Mouse (Mus musculus) liver, embryonic 12.5 days (tissue): ENCODE results near the gene Mnt. TPM values are rescaled to one million over a fixed set of nuclear protein-coding genes. Genes with fewer than 3 reads are reported as not detected.

Source experiments
- ATAC-seq: fragments of 200-750 bp; cut with Nextera tagmentation; 2 replicates; pipeline ENCODE4 v1.8.0; 2017; ENCODE audit warnings: moderate number of reproducible peaks, mild to moderate bottlenecking, moderate library complexity
- H3K27ac ChIP-seq: fragments of 300-500 bp; sonication (generic); 2 replicates; pipeline ENCODE4 v1.5.1; 2016; ENCODE audit warnings: mild to moderate bottlenecking
- H3K27me3 ChIP-seq: fragments of 300-500 bp; sonication (generic); replicated peaks from 2 replicates; pipeline ENCODE4 v1.6.1; 2016; ENCODE audit warnings: mild to moderate bottlenecking, moderate library complexity
- H3K36me3 ChIP-seq: fragments of 300-500 bp; sonication (generic); 2 replicates; pipeline ENCODE4 v1.6.1; 2016; ENCODE audit warnings: mild to moderate bottlenecking, moderate library complexity
- H3K4me1 ChIP-seq: fragments of 300-500 bp; sonication (generic); 2 replicates; pipeline ENCODE4 v1.6.1; 2016
- H3K4me2 ChIP-seq: fragments of 300-500 bp; sonication (generic); 2 replicates; pipeline ENCODE4 v1.6.1; 2016; ENCODE audit warnings: mild to moderate bottlenecking, moderate library complexity
- H3K4me3 ChIP-seq: fragments of 300-500 bp; sonication (generic); 2 replicates; pipeline ENCODE4 v1.5.1; 2016; ENCODE audit warnings: mild to moderate bottlenecking, moderate library complexity
- H3K9ac ChIP-seq: fragments of 300-500 bp; sonication (generic); 2 replicates; pipeline ENCODE4 v1.6.1; 2016; ENCODE audit warnings: mild to moderate bottlenecking, moderate library complexity
- H3K9me3 ChIP-seq: fragments of 300-500 bp; sonication (generic); replicated peaks from 2 replicates; pipeline ENCODE4 v1.6.1; 2016; ENCODE audit warnings: mild to moderate bottlenecking, moderate library complexity
- WGBS: fragments of 180-500 bp; shearing (Covaris S2); methylation state at CpG from one replicate; pipeline ENCODE4 v1.1.7; 2016; ENCODE audit not compliant: insufficient replicate concordance; 5-methylcytosine and 5-hydroxymethylcytosine counted together
- polyA plus RNA-seq: library from polyadenylated mRNA; unstranded; fragments of >200 nt; fragmentation: Nextera tagmentation; extraction: Ambion mirVana; gene quantifications from 2 replicates; pipeline ENCODE4 v1.2.1, GENCODE M21; 2016

Gene Mnt
- polyA plus RNA-seq, 1 experiment from 2014 or later = 1.9 TPM

DNA sequence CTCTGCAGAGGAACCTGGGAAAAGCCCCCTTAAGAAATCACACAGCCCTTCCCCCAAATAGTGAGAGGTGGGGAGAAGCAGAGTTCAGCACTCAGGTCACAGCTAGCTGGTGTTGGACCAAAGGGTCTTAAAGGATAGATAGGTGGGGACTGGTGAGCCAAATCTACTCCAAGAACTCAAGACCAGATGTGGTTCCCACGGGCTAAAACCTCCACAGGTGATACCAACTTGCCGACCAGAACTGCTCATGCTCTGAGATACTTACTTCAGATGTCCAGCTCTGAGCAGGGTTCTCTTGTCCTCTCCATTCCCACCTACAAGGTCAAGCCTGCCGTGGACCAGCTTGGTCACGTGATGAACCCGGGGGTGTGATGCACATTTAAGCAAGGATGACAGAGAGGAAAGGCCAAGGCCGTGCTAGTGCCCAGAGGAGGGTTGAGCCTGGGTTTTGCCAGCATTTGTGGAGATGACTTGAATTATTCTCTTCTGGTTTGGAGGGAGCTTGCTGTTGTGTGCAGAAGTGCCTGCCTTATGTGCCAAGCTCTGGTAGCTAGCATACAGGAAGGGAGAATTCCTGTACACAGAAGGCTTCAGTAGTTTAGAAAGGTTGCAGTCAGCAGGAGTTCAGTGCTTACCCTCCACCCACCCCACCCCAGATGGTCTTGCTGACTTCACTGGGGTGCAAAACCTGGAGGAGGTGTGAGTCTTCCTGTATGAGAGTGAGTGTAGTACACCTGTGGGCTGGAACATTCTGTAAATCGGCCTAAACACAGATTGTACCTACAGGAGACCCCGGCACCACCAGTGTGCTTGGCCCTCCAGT, 3.0 kb downstream of the Mnt start:
- H3K9me3 ChIP-seq = no peaks in the 10 kb centered on the region
- no peak for ATAC-seq
- no peaks in the 10 kb centered on the region for H3K27me3 ChIP-seq
- H3K4me1 ChIP-seq = peaks cover 86% of the 10 kb centered on the region
- peak overlapping the region; percentile 85 for H3K9ac ChIP-seq
- WGBS = 73% methylated on average over 8 of the region's 8 CpGs
- peak overlapping the region; percentile 97 for H3K4me2 ChIP-seq
- peaks cover 7% of the 10 kb centered on the region for H3K36me3 ChIP-seq
- peak overlapping the region; percentile 79; the same call in 1 of the 2 replicates for H3K4me3 ChIP-seq
- H3K27ac ChIP-seq = peak overlapping the region; percentile 96

DNA sequence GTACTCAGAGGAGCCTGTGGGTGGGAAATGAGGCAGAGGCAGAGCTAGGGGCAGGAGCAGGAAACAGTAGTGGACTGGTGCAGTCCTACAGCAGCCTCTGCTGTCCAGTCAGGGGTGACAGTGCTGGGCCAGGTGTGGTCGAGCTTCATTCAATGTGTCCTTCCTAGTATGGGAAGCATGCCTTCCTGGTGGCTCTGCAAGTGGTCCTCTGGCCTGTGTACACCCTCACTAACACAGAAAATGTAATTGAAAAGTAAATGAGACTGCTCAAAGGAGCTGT, 3.6 kb downstream of the Mnt start:
- Histone ChIP-seq H3K4me1 (peaks cover 86% of the 10 kb centered on the region), H3K36me3 (peaks cover 7% of the 10 kb centered on the region), H3K27ac (peak overlapping the region; percentile 96), H3K27me3 (no peaks in the 10 kb centered on the region), H3K4me2 (no peak overlapping the region), H3K4me3 (no peak overlapping the region), H3K9me3 (no peaks in the 10 kb centered on the region), H3K9ac (peak overlapping the region; percentile 15; the same call in 1 of the 2 replicates)
- WGBS = 42% methylated on average over 1 of the region's 1 CpGs
- no peak for ATAC-seq

DNA sequence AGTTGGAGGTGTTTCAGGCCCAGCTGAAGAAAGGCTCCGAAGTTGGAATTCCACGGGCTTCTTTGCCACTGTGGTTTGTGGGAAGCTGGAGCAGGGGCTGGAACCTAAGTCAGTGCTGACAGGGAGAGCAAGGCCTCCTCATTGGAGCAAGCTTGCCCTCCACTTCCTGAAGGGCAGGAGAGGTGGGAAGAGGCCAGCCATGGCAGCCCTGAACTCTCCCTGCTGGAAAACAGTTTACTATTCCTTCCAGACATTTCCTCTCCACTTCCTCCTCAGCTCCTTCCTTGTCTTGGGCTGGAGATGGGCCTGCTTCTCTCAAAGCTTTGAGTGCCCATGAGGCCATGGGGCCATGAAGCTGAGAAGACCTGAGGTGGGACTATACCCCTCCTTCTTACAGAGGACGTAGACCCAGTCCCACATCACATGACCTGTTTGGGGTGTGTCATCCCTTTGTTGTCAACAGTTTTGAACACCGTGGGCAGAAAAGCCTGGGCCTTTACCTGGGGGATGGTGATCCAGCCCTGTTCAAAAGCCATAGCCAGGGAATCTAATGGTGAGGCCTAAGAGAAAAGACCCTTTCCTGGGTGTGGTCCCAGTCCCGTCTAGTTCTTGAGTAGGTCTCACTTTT, 4.0 kb downstream of the Mnt start:
- H3K9ac ChIP-seq = peak overlapping the region; percentile 15
- no peaks in the 10 kb centered on the region for H3K9me3 ChIP-seq
- no peak for ATAC-seq
- H3K4me3 ChIP-seq = no peak overlapping the region
- H3K27me3 ChIP-seq = no peaks in the 10 kb centered on the region
- H3K27ac ChIP-seq = peak overlapping the region; percentile 96
- 39% methylated on average over 5 of the region's 5 CpGs for WGBS
- H3K36me3 ChIP-seq = peaks cover 7% of the 10 kb centered on the region
- H3K4me2 ChIP-seq = no peak overlapping the region
- peaks cover 86% of the 10 kb centered on the region for H3K4me1 ChIP-seq

DNA sequence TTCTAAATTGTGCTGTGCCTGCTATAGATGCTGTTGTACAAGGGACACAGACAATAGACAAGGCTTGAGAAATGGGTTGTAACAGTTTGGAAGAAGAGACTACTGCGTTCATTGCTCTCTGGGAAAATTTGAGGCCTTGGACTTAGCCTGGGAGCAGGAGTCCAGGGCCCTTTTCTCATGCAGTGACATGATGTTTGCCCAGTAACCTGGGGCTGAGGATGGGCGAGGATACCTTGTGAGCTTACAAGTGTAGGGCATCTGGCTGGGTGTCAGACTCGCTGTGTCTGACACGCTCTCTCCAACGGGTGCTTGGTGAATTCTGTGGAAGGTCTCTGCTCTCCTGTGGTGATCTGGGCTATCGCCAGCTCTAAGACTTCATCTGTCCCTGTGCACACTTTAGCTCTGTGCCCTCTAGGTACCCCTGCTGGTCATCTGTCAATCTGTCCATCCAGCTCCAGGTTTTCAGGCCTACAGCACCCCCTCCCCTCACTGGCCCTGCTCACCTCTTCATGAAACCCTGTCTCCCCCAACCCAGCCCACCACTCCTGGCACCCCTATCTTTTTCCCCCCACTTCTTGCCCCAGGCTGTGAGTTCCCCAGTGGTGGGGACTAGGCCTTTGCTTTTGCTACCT, 5.0 kb downstream of the Mnt start:
- 80% methylated on average over 6 of the region's 6 CpGs for WGBS
- H3K9me3 ChIP-seq = no peaks in the 10 kb centered on the region
- H3K27me3 ChIP-seq = no peaks in the 10 kb centered on the region
- peak overlapping the region; percentile 15; the same call in 1 of the 2 replicates for H3K9ac ChIP-seq
- no peak overlapping the region for H3K4me2 ChIP-seq
- peaks cover 10% of the 10 kb centered on the region for H3K36me3 ChIP-seq
- peak overlapping the region; percentile 98 for H3K27ac ChIP-seq
- H3K4me1 ChIP-seq = peaks cover 80% of the 10 kb centered on the region
- no peak overlapping the region for H3K4me3 ChIP-seq
- ATAC-seq = no peak

DNA sequence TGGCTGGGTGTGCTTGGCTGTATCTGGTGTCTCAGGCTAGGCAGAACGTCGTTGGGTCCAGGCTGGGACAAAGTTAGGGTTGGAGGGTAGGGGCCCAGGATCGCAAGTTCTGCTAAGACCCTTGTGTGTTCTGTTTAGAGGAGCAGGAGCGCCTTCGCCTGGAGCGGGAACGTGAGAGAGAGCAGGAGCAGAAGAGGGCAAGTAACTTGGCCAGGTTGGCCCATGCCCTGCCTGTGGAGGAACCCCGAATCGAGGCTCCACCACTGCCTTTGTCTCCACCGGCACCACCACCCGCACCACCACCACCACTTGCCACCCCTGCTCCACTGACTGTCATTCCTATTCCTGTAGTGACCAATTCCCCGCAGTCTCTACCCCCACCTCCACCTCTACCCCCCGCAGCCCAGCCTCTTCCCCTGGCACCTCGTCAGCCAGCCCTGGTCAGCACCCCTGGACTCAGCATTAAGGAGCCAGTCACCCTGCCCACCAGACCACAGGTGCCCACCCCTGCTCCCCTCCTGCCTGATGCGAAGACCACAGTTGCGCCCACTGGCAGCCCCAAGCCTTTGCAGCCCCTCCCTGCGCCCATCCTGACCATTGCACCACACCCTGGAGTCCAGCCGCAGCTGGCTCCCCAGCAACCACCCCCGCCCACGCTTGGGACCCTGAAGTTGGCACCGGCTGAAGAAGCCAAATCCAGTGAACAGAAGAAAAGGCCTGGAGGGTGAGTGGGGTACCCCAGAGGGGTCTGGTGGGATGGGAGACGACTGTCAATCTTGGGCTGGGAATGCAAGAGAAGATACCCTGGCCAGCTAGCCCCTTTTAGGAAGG, 5.7 kb downstream of the Mnt start:
- ATAC-seq = no peak
- Histone ChIP-seq H3K9ac (peak overlapping the region; percentile 84), H3K27ac (peak overlapping the region; percentile 98), H3K4me1 (peaks cover 76% of the 10 kb centered on the region), H3K4me2 (peak overlapping the region; percentile 93; the same call in 1 of the 2 replicates), H3K36me3 (peaks cover 17% of the 10 kb centered on the region), H3K9me3 (no peaks in the 10 kb centered on the region), H3K4me3 (no peak overlapping the region), H3K27me3 (no peaks in the 10 kb centered on the region)
- 88% methylated on average over 22 of the region's 22 CpGs for WGBS

DNA sequence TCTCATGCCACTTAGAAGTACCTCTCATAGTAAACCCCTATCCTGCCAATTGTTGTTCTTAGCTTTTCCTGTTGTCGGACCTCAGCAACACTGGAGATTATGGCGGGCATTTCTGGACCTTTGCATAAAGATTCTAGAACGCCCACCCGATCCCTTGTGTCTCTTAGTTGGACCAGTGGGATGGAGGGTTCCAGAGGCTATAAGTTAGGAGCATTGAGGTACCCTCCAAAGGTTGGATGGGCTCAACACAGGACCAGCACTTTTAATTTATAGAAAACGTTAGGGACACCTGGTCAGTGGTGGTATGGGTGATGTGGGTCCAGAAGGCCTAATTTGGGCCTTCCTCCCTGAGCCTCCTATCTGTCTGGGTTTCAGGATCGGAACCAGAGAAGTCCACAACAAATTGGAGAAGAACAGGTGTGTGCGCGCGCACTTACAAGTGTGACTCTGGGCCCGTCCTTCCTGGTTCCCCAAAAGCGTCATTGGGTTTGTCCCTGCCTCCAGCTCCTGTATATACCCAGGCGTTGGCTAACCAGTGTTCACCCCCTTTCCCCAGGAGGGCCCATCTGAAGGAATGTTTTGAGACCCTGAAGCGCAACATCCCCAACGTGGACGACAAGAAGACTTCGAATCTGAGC, 6.5 kb downstream of the Mnt start:
- Histone ChIP-seq H3K9me3 (no peaks in the 10 kb centered on the region), H3K4me3 (peak overlapping the region; percentile 65), H3K4me1 (peaks cover 72% of the 10 kb centered on the region), H3K36me3 (peaks cover 24% of the 10 kb centered on the region), H3K27ac (peak overlapping the region; percentile 98), H3K4me2 (peak overlapping the region; percentile 93), H3K27me3 (no peaks in the 10 kb centered on the region), H3K9ac (peak overlapping the region; percentile 84)
- ATAC-seq = peak; percentile 3; the same call in 1 of the 2 replicates
- WGBS = 37% methylated on average over 16 of the region's 16 CpGs

DNA sequence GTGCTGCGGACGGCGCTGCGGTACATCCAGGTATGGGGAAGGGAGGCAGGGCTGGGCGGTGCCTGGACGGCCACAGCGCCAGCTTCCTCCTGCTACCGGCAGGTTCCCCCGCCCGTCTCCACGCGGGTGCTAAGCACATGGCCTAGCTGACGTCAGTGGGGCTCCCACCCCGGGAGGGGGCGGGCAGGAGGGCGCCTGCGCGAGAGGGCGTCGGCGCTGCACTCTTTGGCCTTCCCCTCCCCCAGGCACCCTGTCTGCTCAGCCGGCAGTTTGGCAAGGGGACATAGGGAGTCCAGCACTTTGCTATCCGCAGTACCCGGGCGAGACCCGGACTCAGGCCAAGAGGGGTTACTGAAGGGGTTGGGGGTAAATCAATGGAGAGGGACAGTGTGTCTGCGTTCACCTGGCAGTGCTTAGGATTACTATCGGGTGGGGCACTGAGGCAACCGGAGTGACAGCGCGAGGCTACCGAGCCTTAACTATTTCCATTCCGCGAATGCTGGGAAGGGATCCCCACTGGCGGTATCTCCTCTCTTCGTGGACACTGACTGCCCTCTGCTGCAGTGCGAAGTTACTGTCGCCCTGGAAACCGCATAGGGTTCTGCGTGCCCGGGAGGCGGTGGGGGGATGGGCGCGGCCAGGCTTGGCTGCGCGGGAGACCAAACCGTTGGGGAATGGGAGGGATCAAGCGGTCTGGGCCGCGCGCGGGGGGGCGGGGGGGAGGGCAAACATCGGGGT, 7.1 kb downstream of the Mnt start:
- Histone ChIP-seq H3K9ac (peak overlapping the region; percentile 84), H3K27me3 (no peaks in the 10 kb centered on the region), H3K4me1 (peaks cover 70% of the 10 kb centered on the region), H3K9me3 (no peaks in the 10 kb centered on the region), H3K4me3 (peak overlapping the region; percentile 65), H3K4me2 (peak overlapping the region; percentile 93), H3K27ac (peak overlapping the region; percentile 98), H3K36me3 (peaks cover 30% of the 10 kb centered on the region)
- under 1% methylated on average over 53 of the region's 54 CpGs for WGBS
- ATAC-seq = peak; percentile 82

DNA sequence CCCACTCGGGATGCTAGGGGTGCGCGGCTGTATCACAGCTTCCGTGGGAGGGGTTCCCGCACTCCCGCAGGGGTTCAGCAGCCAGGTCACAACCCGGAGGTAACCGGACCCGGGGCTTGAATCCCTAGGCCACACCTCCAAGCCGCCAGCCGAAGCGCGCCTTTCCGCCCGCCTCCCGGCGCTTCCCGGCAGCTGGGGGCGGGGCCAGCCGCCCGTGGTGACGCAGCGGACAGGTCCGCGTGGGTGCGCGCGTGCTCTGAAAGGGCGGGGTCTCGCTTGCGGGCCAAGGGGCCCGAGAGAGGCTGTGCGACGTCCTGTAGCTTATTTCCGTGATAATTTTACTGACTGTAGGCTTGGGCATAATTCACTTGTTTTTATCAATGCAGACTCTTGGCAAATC, 7.7 kb downstream of the Mnt start:
- H3K27ac ChIP-seq = peak overlapping the region; percentile 98
- H3K9me3 ChIP-seq = no peaks in the 10 kb centered on the region
- H3K36me3 ChIP-seq = peaks cover 36% of the 10 kb centered on the region
- peak; percentile 78 for ATAC-seq
- peaks cover 70% of the 10 kb centered on the region for H3K4me1 ChIP-seq
- H3K4me3 ChIP-seq = peak overlapping the region; percentile 65
- peak overlapping the region; percentile 93 for H3K4me2 ChIP-seq
- H3K9ac ChIP-seq = peak overlapping the region; percentile 84
- WGBS = under 1% methylated on average over 35 of the region's 35 CpGs
- H3K27me3 ChIP-seq = no peaks in the 10 kb centered on the region

DNA sequence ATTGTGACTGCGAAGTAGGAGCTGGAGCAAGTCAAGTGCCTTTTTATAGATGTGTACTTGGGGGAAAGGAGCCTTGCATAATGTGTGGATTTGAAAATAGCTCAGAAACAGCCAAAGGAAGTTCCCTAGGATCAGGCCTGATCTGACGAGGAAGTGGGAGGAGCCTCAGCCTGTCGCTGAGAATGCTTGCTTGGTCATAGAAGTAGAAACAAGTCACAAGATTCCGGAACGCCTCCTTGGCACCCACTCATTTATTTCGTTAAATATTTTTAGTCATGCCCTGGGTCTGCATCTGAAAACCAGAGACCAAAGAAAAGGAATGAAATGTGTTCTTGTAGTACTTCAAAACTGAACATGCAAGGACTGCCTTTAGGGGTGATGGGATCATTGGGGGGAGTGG, 8.3 kb downstream of the Mnt start:
- peaks cover 64% of the 10 kb centered on the region for H3K4me1 ChIP-seq
- ATAC-seq = peak; percentile 33; the same call in 1 of the 2 replicates
- WGBS = 11% methylated on average over 6 of the region's 6 CpGs

DNA sequence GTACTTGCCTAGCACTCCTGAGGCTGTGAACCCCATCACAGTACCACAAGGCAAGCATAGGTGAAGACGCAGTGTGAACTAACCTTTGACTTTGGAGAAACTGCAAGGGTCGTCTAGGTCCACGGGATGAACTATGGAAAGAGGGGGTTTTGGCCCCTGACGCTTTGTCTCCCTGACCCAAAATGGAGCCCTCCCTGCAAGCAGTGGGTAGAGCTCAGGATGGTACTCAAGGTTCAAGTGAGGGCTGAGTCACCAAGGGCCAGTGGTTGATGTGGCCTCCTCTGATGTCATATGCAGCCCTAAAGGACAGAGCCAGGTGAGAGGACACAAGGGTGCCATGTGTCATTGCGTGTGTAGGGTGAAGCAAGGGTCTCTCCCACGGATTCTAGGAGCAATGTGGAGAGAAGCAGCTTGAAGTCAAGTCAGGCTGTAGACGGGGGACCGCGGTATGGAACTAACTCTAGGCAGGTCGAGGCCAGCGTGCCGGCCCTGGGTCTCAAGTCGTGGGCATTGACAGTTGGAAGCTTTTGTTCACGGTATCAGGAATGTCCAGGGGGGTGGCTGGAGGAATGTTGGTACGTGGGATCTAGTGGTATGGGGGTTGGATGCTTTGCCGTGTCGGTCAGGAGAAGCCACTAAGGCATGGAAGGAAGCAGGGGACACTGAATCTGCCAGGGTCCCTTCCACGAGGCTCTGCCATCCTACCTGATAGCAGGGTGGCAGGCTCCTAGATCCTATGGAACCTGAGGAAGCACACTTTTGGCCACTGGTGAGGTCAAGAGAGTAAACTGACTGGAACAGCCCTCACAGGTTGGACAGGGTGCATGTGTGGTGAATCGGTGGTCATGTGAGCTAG, 9.4 kb downstream of the Mnt start:
- Histone ChIP-seq H3K27ac (peak overlapping the region; percentile 98), H3K9ac (no peak overlapping the region), H3K36me3 (peaks cover 52% of the 10 kb centered on the region), H3K9me3 (no peaks in the 10 kb centered on the region), H3K27me3 (no peaks in the 10 kb centered on the region), H3K4me2 (no peak overlapping the region), H3K4me3 (no peak overlapping the region), H3K4me1 (peaks cover 53% of the 10 kb centered on the region)
- no peak for ATAC-seq
- WGBS = 84% methylated on average over 19 of the region's 19 CpGs

More for the DNA sequence above, 8.3 kb downstream of the Mnt start:
- H3K27ac ChIP-seq = peak overlapping the region; percentile 98
- H3K27me3 ChIP-seq = no peaks in the 10 kb centered on the region
- H3K9ac ChIP-seq = peak overlapping the region; percentile 84
- no peaks in the 10 kb centered on the region for H3K9me3 ChIP-seq
- peak overlapping the region; percentile 65 for H3K4me3 ChIP-seq
- H3K36me3 ChIP-seq = peaks cover 41% of the 10 kb centered on the region
- peak overlapping the region; percentile 93 for H3K4me2 ChIP-seq
